Mouse (Mus musculus): Measurements from ENCODE around the gene Apom.

Apom gene

DNA sequence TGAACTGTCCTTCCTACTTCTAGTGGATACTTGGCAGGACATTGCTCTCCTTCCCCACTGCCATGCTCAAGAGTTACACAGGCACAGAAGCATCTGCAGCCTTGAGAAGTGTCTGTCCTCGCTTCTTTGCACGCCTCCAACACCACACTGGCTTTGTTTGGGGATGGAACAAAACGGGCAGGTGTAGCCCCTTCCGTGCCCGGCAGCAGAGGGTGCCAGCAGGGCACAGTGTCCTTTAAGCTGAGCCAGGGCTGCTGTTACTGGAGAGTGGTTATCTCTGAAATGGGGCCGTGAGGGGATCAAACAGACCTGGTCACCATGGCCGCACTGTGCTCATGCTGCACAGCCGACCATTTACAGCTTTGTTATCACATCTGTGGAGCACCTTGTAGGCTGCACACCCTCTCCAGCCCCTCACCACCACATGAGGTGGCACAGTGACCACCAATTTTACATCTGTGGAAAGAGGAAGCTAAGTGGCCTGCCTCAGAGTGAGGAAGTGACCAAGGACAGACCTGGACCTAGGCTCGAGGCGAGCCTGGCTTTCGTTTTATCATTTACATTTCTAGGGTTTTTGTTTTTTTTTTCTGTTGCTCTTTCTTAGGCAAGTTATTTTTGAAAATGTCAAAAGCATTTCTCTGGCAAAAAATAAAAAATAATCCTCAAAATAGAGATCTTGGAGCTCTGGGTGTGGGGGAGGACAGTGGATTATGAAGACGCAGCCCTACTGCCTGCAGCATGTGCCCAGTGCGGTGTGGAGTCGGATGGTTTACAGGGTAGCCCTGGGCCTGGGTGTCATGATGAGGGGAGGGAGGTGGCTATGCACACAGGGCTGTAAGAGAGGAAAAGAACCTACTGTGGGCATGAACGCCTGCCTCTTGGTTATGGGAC is 37.1 kb downstream of the Apom start:
- no peak for DNase-seq

DNA sequence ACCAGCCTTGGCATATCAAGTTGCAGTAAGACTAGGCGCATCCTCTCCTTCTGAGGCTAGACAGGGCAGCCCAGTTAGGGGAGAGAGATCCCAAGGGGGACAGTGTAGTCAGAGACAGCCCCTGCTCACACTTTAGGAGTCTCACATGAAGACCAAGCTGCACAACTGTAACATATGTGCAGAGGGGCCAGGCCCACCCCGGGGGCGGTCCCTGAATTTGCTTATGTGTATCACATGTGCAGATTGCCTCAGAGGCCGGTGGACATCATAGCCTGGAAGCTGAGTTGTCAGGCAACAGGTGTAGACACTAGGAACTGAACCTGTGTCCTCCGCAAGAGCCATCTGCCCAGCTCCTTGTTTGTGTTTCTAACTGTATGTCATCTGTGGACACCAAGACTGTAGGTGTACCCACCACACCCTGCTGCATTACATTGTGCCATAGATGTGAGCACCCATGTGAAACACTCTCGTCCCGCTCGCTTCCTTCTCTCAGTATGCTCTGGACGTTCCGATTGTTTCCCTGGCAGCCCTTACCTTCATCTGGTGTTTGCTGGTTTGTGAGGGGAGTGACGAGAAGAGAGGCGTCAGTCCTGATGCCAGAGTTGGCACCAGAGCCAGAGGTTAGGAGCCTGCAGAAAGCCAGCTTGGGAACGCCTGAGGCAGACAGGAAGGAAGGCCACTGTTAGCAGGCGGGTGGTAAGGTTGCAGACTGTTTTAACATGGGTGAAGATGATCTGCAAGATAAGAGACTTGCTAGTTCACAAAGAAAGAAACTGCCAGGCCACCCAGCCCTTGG is 39.2 kb downstream of the Apom start:
- no peak for DNase-seq

DNA sequence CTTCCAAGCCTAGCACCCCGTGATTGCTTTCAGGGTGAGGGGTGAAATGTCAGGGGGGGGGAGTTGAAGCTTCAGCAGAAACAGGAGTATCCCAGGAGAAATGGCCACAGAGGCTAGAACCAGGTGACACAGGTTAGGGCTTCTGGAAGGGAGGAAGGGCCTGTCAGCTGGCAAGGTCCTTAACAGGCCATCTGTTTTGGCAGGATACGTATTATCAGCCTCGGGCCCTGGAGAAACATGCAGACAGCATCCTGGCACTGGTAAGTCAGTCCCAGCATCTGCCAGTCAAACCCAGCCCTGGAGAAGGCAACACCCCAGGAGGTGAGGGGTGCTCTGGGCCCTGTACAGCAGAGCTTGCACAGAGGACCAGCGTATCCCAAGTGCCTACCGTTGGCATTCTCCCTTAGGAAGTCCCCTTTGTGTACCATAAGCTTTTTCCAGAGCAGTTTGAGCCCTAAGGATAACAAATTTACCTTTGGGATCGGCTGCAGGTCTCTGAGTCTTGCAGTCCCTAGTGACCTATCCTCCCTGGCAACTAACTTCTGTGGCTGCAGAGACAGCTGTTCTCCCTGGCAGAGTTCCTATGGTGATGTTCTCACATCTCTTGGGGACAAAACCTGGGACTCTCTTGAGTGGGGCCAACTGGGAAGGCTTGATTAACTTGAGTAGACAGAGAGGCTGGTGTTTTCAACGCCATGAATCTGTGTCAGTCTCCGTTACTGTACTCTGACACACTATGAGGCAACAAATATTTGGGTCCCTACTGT is 41.5 kb downstream of the Apom start:
- DNase-seq: no peak

DNA sequence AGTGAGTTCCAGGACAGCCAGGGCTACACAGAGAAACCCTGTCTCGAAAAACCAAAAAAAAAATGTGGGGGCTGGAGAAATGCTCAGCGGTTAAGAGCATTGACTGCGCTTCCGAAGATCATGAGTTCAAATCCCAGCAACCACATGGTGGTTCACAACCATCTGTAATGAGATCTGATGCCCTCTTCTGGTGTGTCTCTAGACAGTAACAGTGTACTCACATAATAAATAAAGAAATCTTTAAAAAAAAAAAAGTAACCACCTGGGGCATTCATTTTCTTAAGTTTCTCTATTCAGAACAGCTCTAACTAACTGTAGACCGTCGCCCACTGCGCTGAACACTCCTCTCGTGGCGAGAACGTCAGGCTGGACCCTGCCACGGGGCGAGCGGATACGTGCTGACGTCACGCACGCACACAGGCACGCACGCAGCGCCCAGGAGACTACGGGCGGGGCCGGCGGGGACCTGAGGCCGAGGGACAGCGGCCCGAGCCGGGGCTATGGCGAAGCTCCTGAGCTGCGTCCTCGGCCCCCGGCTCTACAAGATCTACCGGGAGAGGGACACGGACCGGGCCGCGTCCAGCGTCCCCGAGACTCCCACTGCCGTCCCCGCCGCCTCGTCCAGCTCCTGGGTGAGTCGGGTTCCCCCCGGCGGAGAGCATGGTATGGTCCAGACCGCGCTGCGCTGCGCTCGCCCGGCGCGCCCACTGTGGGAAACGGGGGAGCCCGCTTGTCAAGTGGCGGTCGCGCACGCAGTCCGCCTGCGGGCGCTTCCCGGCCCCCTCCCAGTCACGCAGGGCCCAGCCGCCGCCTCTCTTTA is 42.8 kb downstream of the Apom start, which contains the start of gene Abhd16a:
Abhd16a (plus strand) TSS at position 439 of the 820 bp plus-strand sequence.
- peak; percentile 95 for DNase-seq

DNA sequence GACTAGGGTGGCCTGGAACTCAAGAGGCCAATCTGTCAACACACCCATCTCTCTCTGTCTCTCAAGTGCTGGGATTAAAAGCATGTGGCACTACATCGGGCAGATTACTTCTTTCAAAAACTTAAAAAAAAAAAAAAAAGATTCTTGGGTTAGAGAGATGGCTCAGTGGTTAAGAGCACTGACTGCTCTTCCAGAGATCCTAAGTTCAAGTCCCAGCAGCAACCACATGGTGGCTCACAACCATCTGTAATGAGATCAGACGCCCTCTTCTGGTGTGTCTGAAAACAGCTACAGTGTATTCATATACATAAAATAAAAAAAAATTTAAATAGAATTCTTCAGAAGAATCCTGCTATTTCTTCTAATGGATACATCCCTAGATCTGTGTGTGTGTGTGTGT is 43.7 kb downstream of the Apom start:
- peak; percentile 49 for DNase-seq

DNA sequence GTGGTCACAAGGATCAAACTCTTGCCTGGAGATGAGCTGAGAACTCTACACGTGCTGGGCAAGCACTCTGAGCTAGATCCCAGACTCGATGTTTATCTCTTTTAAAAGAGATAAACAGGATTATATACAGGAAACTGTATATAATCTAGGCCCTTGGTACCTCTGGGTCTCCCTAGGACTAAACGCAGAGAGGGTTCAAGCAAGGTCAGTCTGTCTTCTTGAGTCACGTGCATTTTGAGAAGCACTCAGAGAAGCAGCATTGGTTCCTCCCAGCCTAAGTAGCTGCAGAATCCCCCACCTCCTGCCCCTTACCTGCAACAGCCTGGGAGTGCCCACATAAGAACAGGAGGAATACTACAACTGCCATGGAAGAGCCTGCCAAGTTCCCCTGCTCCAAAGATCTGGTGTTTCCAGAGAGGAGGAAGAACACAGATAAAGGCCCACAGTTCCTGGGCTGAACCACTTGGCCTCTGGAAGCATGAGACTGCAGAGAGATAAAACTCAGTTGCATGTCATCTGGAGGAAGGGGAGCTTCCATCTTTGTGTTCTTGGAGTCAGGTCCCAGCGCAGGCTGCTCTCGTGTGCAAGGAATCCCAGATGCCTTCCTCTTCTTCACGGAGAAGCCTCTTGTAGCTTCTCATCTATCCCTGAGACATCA is 46.5 kb downstream of the Apom start, which contains the start of gene Ly6g6f:
Ly6g6f (minus strand) TSS at position 403 of the 658 bp plus-strand sequence.
- DNase-seq: no peak

DNA sequence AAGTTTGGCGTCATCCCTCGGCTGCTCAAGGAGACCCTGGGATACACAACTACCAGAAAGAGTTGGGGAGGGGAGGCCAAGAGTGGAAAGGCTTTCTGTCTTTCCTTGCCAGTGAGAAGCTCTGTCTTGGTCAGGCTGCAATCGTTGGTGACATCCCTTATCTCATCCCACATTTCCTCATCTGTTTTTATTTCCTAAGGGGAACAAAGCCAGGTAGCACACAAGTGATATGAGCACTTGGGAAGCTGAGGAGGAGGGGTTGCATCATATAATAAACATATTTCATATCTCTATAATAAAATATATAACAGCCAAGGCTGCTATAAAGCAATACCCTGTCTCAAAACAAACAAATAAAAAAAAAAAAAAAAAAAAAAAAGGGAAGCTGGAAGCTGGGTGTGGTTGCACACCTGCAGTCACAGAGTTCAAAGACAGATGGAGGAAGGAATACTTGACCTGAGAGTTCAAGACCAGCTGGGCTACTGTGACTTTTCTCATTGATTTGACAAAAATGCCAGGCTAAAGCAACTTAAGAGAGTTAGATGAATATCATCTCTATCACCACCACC is 47.8 kb downstream of the Apom start:
- no peak for DNase-seq

DNA sequence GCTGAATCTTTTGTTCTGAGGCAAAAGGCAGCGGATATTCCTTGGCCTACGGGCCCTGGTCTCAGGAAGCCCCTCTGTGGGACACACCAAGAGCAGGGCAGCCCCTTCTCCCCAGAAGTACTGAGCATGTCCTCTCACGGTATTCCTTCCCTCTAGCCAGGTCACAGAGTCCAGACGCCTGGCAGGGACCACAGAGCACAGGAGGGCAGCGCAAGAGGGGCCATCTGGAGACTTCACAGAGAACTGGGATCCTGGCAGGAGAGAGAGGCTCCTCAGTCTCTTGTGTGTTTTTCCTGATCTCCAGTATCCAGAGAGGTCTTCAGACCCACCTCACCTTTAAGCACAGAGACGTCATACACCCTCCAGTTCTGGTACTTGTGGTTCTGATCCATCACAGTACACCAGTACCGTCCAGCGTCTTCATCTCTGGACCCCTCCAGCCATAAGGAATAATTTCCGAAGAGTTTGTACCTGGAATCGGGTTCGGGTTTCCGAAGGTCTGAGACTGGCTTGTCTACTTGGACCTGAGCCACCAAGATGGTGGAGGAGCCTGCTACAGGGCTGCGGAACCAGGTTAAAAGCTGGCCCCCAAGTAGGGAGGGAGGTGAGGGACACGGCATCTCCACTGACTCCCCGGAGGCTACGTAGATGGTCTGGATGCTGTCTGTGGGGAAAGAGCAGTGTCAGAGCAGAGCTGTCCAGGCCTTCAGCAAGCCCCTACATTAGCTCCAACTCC is 48.8 kb downstream of the Apom start:
- DNase-seq: no peak

DNA sequence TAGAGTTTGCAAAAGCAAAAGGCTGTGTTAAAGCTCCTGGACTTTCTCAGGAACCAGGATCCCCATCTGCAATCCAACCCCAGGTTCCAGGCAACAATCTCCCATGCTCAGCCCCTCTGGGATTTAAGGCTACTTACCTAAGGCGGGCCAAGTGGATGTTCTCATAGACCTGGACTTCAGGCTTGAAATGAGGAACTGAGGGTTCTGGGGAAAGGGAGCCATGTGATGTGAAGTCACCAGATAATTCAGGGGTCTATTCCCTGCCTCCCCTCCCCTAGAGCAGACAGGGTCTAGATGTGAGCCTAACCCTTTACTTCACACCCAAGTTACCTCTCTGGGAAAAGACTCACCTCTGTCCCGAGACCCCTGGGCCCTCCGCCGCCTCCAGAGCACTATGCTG is 51.1 kb downstream of the Apom start:
- DNase-seq: no peak

DNA sequence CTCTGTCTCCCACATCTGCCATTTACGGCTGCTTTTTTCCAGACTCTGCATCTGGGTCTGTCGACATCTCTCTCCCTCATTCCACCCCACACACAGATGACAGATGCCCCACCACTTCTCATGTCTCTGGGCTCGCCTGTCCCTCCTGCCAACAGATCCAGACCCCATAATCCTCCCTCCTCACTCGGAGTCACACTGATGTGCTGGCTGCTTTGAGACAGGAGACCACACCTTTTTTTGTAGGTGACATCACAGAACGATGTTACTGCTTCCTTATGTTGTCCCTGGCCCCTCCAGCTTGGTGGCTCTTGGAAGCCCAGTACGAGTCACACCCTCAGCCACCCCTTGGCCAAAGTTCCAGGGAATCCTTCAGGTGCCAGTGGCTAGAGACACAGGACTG is 51.6 kb downstream of the Apom start:
- no peak for DNase-seq

DNA sequence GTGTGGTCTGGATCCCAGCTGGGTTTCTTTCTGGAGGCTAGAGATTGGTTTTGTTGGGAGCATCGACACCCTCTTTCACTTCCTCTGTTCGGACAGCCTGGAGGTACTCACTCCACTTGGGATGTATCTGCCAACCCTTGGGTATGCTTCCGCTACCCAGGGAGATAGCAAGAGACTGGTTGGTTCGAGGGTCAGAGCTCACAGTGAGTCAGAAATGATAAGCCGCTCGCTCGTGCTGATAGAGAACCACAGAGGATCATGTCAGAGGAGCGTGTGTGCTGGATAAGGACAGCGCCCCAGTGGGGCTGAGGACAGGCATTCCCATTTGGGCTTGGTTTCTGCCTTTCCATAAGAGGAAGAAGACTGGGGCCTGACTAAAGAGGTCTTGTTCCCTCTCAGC is 52.1 kb downstream of the Apom start:
- no peak for DNase-seq

Measured in thymus, postnatal 4 days (tissue).